Mouse (Mus musculus) cortical plate, adult 2 months (tissue): ENCODE results near the gene Grm8.

Experiments used
- CTCF ChIP-seq: fragments of 200-500 bp; IDR thresholded peaks from 2 replicates; pipeline ENCODE4 v1.5.1; 2011; ENCODE audit warnings: mild to moderate bottlenecking, control low read depth, low read length; ENCODE audit not compliant: insufficient read depth; ENCODE audit errors: extremely low read depth
- POLR2A ChIP-seq: fragments of 200-500 bp; IDR thresholded peaks from 2 replicates; pipeline ENCODE4 v1.6.1; 2011; ENCODE audit warnings: mild to moderate bottlenecking, low read length, control low read depth; ENCODE audit not compliant: insufficient read depth; ENCODE audit errors: extremely low read depth

GRCm38 (mm10) chr6:27545516-27545915 lies 589.5 kb downstream of the Grm8 start:
- TF ChIP-seq POLR2A (no peak), CTCF (no peak)
